In the genomic region with DNA sequence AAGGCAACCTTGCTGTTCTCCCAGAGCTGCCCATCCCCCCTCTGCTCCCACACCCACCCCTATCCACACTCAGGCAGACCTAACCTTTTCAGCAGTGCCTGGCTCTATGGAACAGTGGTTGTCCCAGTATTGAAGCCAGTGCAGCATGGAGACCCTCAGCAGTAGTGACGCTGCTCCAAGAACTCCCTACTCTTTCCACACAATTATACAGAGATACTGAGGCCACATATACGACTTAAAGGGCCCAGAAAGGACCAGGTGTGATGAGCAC, we compare ENCODE assay signal across 19 mouse cellular contexts.
DNase-seq lines count a peak whose midpoint lies in the region; ATAC-seq lines count a peak whose summit lies in the region.
"Had no signal": no experiment of that assay in that cellular context is flagged by ENCODE, and none has a peak within 500 bp of the region (broad histone marks: within the 10 kb centered on the region; RNA-seq: fewer than 3 reads in every experiment).

No protein-coding gene starts in this region.

- H3K27me3 ChIP-seq in embryonic facial prominence, embryonic 13.5 days: no peaks in the 10 kb centered on the region
- H3K27me3 ChIP-seq: heart, embryonic 13.5 days; megakaryocyte, embryonic 14.5 days; neural tube, embryonic 13.5 days had no signal

- no peak overlapping the region for H3K4me3 ChIP-seq in embryonic facial prominence, embryonic 13.5 days
- H3K4me3 ChIP-seq: heart, embryonic 13.5 days; megakaryocyte, embryonic 14.5 days; neural tube, embryonic 13.5 days had no signal

- H3K4me1 ChIP-seq in embryonic facial prominence, embryonic 13.5 days: no peaks in the 10 kb centered on the region
- H3K4me1 ChIP-seq: heart, embryonic 13.5 days; megakaryocyte, embryonic 14.5 days had no signal

- ATAC-seq in embryonic facial prominence, embryonic 13.5 days (ENCODE audit: insufficient number of reproducible peaks, insufficient read depth, low FRiP score, low TSS enrichment, low read depth): 0 out of 2 replicates have a peak, but pooled peaks have one; percentile 26
- ATAC-seq: intestine, postnatal 0 days had no signal

- no peaks in the 10 kb centered on the region for H3K36me3 ChIP-seq in embryonic facial prominence, embryonic 13.5 days
- H3K36me3 ChIP-seq: heart, embryonic 13.5 days; neural tube, embryonic 13.5 days had no signal

- no peak overlapping the region for H3K9ac ChIP-seq in embryonic facial prominence, embryonic 13.5 days
- H3K9ac ChIP-seq: heart, embryonic 13.5 days; neural tube, embryonic 13.5 days had no signal

- intact Hi-C loops in left cerebral cortex, postnatal 36 days (cut with DNase I): no loop called here

- DNase-seq in ES-CJ7 (ENCODE audit: low read depth, low spot score): peak; percentile 15
- DNase-seq in ZHBTc4 (ENCODE audit: low read depth, low spot score): peak; percentile 11
- DNase-seq in mesoderm, embryonic 11.5 days (ENCODE audit: low read depth, low spot score): peak; percentile 5
- no peak for DNase-seq in kidney, postnatal 14 days
- DNase-seq in left cerebral cortex, postnatal 36 days (ENCODE audit: low spot score in 2 of 2): no peak
- no peak for DNase-seq in ovary, postnatal 10 days (ENCODE audit: low spot score)
- DNase-seq in layer of hippocampus, adult 9-11 months: no peak
- DNase-seq: adrenal gland, postnatal 25 days; cerebellum, postnatal 14 days; heart, postnatal 4 days; kidney, postnatal 10 days; lung, adult 2 months; spleen, adult 18-20 months; thymus, postnatal 36 days had no signal

- no peaks in the 10 kb centered on the region for H3K9me3 ChIP-seq in embryonic facial prominence, embryonic 13.5 days
- H3K9me3 ChIP-seq: heart, embryonic 13.5 days; neural tube, embryonic 13.5 days had no signal

- H3K4me2 ChIP-seq in embryonic facial prominence, embryonic 13.5 days: no peak overlapping the region
- H3K4me2 ChIP-seq: heart, embryonic 13.5 days; neural tube, embryonic 13.5 days had no signal

- WGBS in embryonic facial prominence, embryonic 13.5 days: 69% methylated on average over 2 of the region's 2 CpGs

- no peak overlapping the region for H3K27ac ChIP-seq in embryonic facial prominence, embryonic 13.5 days
- H3K27ac ChIP-seq: heart, embryonic 13.5 days; neural tube, embryonic 13.5 days had no signal

Comparison
In these comparisons a context has a peak if more than half of its experiments do, and no peak if none do; other contexts are left out.
1. DNase-seq: peak in ES-CJ7 (single experiment), ZHBTc4 (single experiment) and mesoderm, embryonic 11.5 days (single experiment); none in kidney, postnatal 14 days (single experiment), left cerebral cortex, postnatal 36 days (0 of 2), ovary, postnatal 10 days (single experiment) and layer of hippocampus, adult 9-11 months (single experiment).